Mouse (Mus musculus) limb, embryonic 12.5 days (tissue): ENCODE results near the gene Slc12a4. TPM values are rescaled to one million over a fixed set of nuclear protein-coding genes. Genes with fewer than 3 reads are reported as not detected.

ENCODE experiments used
- ATAC-seq: fragments of 200-750 bp; cut with Nextera tagmentation; 2 replicates; pipeline ENCODE4 v1.8.0; 2017; ENCODE audit warnings: low read depth, moderate TSS enrichment; ENCODE audit not compliant: insufficient number of reproducible peaks, insufficient read depth, low FRiP score, low TSS enrichment
- H3K27ac ChIP-seq: fragments of 300-500 bp; sonication (generic); 2 replicates; pipeline ENCODE4 v1.5.1; 2016; ENCODE audit warnings: mild to moderate bottlenecking, moderate library complexity
- H3K27me3 ChIP-seq: fragments of 300-500 bp; sonication (generic); 2 replicates; pipeline ENCODE4 v1.6.1; 2016; ENCODE audit warnings: mild to moderate bottlenecking, moderate library complexity
- H3K36me3 ChIP-seq: fragments of 300-500 bp; sonication (generic); 2 replicates; pipeline ENCODE4 v1.6.1; 2016; ENCODE audit warnings: mild to moderate bottlenecking, moderate library complexity
- H3K4me1 ChIP-seq: fragments of 300-500 bp; sonication (generic); replicated peaks from 2 replicates; pipeline ENCODE4 v1.6.1; 2016
- H3K4me2 ChIP-seq: fragments of 300-500 bp; sonication (generic); 2 replicates; pipeline ENCODE4 v1.6.1; 2016; ENCODE audit warnings: mild to moderate bottlenecking, moderate library complexity
- H3K4me3 ChIP-seq: fragments of 300-500 bp; sonication (generic); replicated peaks from 2 replicates; pipeline ENCODE4 v1.5.1; 2016; ENCODE audit warnings: mild to moderate bottlenecking
- H3K9ac ChIP-seq: fragments of 300-500 bp; sonication (generic); replicated peaks from 2 replicates; pipeline ENCODE4 v1.6.1; 2016; ENCODE audit warnings: mild to moderate bottlenecking, moderate library complexity
- H3K9me3 ChIP-seq: fragments of 300-500 bp; sonication (generic); 2 replicates; pipeline ENCODE4 v1.6.1; 2016; ENCODE audit warnings: mild to moderate bottlenecking, moderate library complexity
- WGBS: fragments of 180-500 bp; shearing (Covaris S2); methylation state at CpG from one replicate; pipeline ENCODE4 v1.1.7; 2016; 5-methylcytosine and 5-hydroxymethylcytosine counted together
- polyA plus RNA-seq: library from polyadenylated mRNA; unstranded; fragments of >200 nt; fragmentation: Nextera tagmentation; extraction: Ambion mirVana; gene quantifications from 2 replicates; pipeline ENCODE4 v1.2.1, GENCODE M21; 2016

Gene Slc12a4
- polyA plus RNA-seq, 1 experiment from 2014 or later = 35.5 TPM

DNA sequence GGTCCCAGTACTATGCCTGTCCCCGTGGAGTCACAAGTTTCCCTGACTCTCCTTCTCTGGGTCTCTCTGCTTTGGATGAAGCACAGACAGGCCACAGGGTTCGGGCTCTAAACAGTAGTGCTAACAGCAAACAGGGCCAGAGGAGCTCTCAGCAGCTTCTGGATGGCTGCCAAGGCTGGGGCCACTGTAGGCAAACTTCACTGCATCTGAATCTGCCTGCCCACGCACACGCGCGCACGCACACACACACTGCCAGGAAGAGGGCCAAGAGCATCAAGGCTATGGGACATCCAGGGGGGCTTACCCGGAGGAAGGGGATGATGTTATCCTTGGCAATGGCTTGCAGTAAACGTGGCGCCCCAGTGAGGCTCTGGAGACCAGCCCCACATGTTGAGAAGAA lies 16.5 kb downstream of the Slc12a4 start:
- Histone ChIP-seq H3K4me3 (no peak overlapping the region), H3K4me2 (no peak overlapping the region), H3K9me3 (no peaks in the 10 kb centered on the region), H3K9ac (no peak overlapping the region), H3K4me1 (0 out of 2 replicates have a peak, but pooled peaks cover 9% of the 10 kb centered on the region), H3K27ac (no peak overlapping the region), H3K27me3 (no peaks in the 10 kb centered on the region), H3K36me3 (peaks cover 93% of the 10 kb centered on the region)
- ATAC-seq = no peak
- 85% methylated on average over 10 of the region's 10 CpGs for WGBS

DNA sequence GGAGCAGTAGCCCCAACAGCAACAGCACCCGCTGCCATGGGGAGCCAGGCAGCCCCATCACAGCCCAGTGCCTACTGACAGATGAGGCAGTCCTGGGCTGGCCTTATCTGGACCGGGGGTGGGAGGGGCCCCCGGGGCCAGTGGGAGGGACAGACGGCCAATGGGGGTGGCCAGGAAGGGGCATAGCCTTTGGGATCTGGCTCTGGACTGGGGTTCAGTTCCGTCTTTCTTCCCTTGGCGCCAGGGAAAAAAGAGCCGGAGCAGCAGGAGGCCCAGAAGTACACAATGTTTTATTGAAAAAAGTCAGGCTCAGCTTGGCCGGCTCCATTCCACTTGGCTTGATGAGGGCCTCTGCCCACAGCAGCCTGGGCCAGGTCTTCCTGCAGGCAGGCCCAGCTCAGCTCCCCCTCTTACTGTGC lies 22.6 kb downstream of the Slc12a4 start, which contains the start of gene Lcat:
TSS of gene Lcat (minus strand) at position 62 of the 419 bp plus-strand sequence.
- no peaks in the 10 kb centered on the region for H3K9me3 ChIP-seq
- peaks cover 83% of the 10 kb centered on the region for H3K36me3 ChIP-seq
- H3K4me2 ChIP-seq = no peak within 1 kb of the TSS
- no peak within 1 kb of the TSS for H3K9ac ChIP-seq
- no peaks in the 10 kb centered on the region for H3K27me3 ChIP-seq
- ATAC-seq = no peak
- H3K27ac ChIP-seq = no peak within 1 kb of the TSS
- no peak within 1 kb of the TSS for H3K4me3 ChIP-seq
- WGBS = 77% methylated on average over 8 of the region's 8 CpGs
- H3K4me1 ChIP-seq = peaks cover 4% of the 10 kb centered on the region

DNA sequence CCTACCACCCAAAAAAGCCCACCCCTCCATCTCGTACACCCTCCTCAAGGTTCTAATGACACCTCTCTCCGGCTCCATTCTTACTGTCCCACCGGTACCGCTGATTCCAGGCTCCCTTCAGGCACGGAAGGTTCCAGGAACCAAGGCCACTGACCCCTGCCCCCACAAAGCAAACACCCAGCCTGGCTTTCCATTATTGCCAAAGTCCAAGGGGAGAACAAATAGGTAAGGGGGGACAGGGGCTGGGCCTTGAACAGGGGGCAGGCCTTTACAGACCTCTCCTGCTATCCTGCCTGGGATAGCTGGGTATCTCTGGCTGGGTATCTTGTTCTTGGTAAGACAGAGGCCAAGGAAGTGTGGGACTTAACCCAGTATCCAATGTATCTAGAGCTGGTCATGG lies 23.4 kb downstream of the Slc12a4 start:
- peaks cover 75% of the 10 kb centered on the region for H3K36me3 ChIP-seq
- no peaks in the 10 kb centered on the region for H3K9me3 ChIP-seq
- H3K27ac ChIP-seq = no peak overlapping the region
- no peak overlapping the region for H3K4me3 ChIP-seq
- H3K4me1 ChIP-seq = peaks cover 8% of the 10 kb centered on the region
- H3K4me2 ChIP-seq = no peak overlapping the region
- ATAC-seq = no peak
- H3K27me3 ChIP-seq = no peaks in the 10 kb centered on the region
- 93% methylated on average over 5 of the region's 5 CpGs for WGBS
- H3K9ac ChIP-seq = no peak overlapping the region

DNA sequence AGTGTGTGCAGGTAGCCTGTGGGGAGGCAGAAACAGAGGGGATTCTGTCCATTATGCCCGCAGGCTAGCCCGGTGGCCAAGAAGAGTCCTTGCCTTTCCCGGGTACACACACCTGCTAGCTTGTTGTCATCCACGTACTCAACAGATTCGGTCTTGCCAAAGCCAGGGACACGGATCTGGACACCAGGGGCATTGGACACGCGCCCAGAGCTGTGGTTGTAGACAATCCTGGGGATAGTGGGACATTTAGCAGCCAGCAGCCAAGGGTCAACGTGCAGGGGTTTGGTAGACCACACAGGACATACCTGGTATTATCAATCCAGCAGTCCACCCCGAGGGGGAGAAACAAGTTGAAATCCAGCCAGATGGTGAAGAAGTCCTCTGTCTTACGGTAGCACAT lies 23.9 kb downstream of the Slc12a4 start:
- peaks cover 8% of the 10 kb centered on the region for H3K4me1 ChIP-seq
- no peak for ATAC-seq
- WGBS = 94% methylated on average over 11 of the region's 11 CpGs

DNA sequence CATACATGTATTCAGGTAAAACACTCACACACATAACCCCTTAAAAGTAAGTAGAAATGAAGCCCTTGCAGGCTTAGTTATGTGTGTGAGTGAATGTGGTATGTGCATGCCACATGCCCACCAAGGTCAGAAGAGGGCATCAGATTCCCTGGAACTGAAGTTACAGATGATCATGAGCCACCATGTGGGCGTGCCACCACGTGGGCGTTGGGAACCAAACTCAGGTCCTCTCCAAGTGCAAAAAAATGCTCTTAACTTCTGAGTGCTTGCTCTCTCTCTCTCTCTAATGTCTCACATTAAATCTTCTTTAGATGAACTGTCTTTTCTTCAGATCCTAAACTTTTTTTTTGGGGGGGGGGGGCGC lies 27.6 kb downstream of the Slc12a4 start, which contains the start of gene Psmb10:
TSS of gene Psmb10 (minus strand) at position 139 of the 364 bp plus-strand sequence.
- peak within 1 kb of the TSS; percentile 66 for H3K9ac ChIP-seq
- H3K4me3 ChIP-seq = peak within 1 kb of the TSS; percentile 59
- no peaks in the 10 kb centered on the region for H3K27me3 ChIP-seq
- peak within 1 kb of the TSS; percentile 62 for H3K27ac ChIP-seq
- no peak for ATAC-seq
- H3K36me3 ChIP-seq = peaks cover 45% of the 10 kb centered on the region
- WGBS = 32% methylated on average over 4 of the region's 4 CpGs
- peak within 1 kb of the TSS; percentile 93 for H3K4me2 ChIP-seq
- peaks cover 19% of the 10 kb centered on the region for H3K4me1 ChIP-seq
- H3K9me3 ChIP-seq = no peaks in the 10 kb centered on the region

More for the DNA sequence above, 23.9 kb downstream of the Slc12a4 start:
- Histone ChIP-seq H3K27me3 (no peaks in the 10 kb centered on the region), H3K9me3 (no peaks in the 10 kb centered on the region), H3K27ac (no peak overlapping the region), H3K4me3 (no peak overlapping the region), H3K36me3 (peaks cover 70% of the 10 kb centered on the region), H3K4me2 (no peak overlapping the region), H3K9ac (no peak overlapping the region)

DNA sequence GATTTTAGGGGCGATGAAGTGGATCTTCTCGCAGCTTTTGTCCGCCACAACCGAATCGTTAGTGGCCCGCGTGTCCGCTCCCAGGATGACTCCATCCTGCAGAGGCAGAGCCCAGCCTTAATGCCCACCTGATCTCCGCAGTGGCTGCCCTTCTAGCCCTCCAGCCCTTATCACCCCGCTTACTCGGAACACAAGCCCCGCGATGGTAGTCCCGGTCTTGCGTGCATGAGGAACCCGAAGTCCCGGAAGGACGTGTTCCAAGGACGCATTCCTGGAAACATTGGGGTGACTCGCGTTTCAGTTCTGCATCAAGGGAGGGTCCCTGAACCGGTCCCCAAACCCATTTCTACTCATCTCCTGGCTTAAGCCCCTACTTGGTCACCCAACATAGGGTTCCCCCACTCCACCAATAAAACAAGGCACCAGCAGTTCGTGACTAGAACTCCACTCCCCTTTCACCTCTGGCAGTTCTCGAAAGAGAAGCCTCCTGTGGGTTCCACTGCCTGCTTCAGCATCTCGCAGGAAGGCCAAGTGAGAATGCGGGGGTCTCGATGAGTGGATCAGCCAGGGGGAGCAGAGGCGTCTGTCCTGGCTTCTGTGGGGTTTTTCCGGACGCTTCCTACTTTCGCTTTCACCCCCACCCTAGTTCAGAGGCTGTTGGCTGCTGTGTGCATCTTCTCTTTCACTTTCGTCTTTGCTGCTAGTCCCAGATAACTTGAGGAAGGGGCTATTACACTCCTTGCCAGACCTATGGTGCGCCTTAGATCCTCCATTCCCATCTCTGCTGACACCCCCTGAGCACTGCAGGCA lies 28.2 kb downstream of the Slc12a4 start:
- Histone ChIP-seq H3K4me3 (peak overlapping the region; percentile 59), H3K27me3 (no peaks in the 10 kb centered on the region), H3K9ac (peak overlapping the region; percentile 66), H3K4me2 (peak overlapping the region; percentile 93), H3K4me1 (peaks cover 19% of the 10 kb centered on the region), H3K27ac (peak overlapping the region; percentile 62), H3K9me3 (no peaks in the 10 kb centered on the region), H3K36me3 (peaks cover 45% of the 10 kb centered on the region)
- ATAC-seq = no peak
- 2% methylated on average over 33 of the region's 33 CpGs for WGBS

DNA sequence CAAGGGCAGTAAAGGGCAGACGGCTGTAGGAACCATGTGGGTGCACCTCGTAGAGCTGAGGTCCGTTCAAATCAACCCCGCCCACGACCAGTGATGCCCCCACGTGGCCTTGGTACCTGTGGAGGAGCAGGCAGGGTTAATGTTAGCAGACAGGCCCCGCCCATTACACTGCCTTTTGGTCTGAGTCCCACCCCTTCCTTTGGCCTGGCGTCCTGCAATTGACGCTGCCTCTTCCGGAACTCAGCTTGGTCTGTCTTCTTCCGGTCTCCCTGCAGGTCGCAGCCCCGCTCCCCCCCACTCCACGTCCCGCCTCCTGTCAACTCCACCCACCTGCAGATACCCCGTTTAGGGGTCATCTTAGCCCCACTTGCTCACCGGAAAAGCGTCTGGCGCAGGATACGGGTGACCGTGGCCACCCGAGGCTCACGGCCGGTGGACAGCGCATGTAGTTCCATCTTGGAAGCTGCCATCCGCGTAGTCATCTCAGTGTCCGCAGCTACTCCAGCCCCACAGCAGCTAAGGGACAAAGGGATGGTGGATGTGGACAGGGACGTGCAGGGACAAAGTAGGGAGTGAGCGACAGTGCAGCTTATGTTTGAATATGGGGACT lies 28.9 kb downstream of the Slc12a4 start:
- H3K9me3 ChIP-seq = no peaks in the 10 kb centered on the region
- H3K4me2 ChIP-seq = peak overlapping the region; percentile 93
- no peaks in the 10 kb centered on the region for H3K27me3 ChIP-seq
- peak overlapping the region; percentile 66 for H3K9ac ChIP-seq
- peaks cover 45% of the 10 kb centered on the region for H3K36me3 ChIP-seq
- H3K4me3 ChIP-seq = peak overlapping the region; percentile 59
- H3K27ac ChIP-seq = peak overlapping the region; percentile 72
- peaks cover 19% of the 10 kb centered on the region for H3K4me1 ChIP-seq
- peak; percentile 84 for ATAC-seq
- under 1% methylated on average over 30 of the region's 30 CpGs for WGBS

DNA sequence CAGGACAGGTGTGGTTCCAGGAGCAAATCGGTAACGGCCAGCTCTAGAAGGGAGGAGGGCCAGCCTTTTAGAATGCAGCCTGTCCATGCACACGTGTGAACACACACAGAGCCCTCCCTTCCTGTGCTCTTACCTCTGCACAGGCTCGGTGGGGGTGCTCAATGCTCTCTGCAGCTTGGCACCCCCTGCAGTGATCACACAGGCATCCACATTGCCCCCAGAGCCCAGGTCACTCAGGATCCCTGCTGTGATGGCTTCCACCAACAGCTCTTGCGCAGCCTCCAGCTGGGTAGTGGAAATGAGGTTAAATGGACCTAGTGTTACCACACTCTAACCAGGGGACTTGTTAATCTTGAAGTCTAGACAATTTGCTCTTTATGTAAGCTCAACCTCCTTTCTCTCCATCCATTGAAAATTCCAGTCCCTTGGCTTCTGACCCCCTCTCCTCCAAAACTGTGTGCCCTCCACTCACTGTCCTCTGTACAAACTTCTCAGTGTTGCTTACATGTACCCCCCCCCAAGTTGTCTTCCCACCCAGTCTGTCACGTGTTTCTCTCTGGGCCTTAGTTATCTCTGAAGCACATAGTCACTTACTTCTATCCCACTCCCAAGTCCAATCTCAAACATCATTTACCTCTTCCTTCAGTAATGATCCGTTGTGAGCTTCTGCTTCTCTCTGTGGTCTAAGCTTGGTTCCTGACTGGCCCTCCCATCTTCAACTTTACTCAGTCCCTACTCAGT lies 29.9 kb downstream of the Slc12a4 start:
- peak overlapping the region; percentile 72 for H3K27ac ChIP-seq
- H3K9ac ChIP-seq = peak overlapping the region; percentile 66
- H3K27me3 ChIP-seq = no peaks in the 10 kb centered on the region
- no peaks in the 10 kb centered on the region for H3K9me3 ChIP-seq
- H3K4me3 ChIP-seq = peak overlapping the region; percentile 59
- WGBS = 23% methylated on average over 7 of the region's 7 CpGs
- ATAC-seq = no peak
- peaks cover 45% of the 10 kb centered on the region for H3K36me3 ChIP-seq
- H3K4me2 ChIP-seq = peak overlapping the region; percentile 93
- H3K4me1 ChIP-seq = peaks cover 19% of the 10 kb centered on the region

DNA sequence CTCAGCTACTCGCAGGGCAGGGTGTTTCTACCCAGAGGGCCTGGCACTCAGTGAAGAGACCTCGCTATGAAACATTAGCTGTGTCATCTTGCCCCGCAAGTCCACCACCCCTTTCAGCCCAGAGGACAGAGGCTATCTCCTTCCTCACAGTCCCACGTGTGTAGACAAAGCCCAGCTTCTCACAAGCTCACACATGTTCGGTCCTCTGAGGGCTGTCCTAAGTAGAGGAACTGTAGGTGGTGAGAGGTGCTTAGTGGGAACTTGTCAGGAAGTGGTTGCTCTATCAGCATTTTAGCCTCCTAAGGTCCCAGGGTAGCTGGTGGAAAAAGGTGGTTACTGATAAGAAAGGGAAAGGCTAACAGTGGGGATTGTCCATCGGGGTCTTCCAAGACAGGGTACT lies 30.8 kb downstream of the Slc12a4 start:
- Histone ChIP-seq H3K4me3 (no peak overlapping the region), H3K27ac (no peak overlapping the region)
- 83% methylated on average over 6 of the region's 6 CpGs for WGBS

DNA sequence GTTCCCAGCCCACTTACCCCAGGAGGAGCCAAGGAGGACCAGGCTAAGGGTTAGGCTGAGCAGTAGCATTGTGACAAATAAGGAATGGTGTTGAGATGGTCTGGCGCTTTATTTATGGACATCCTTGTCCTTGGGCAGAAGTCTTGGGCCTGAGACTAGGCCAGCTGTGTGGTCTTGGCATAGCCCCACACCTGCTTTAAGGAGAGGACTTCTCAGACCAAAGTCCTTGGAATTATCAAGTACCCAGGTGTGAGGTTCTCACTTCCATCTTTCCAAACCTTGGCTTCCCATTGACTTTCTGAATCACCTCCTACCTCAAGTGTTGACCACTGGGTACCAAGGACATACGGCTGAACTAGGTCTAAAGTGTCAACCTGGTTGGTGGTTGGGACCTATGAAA lies 32.1 kb downstream of the Slc12a4 start, which contains the start of gene Ctrl:
TSS of gene Ctrl (minus strand) at position 101 of the 400 bp plus-strand sequence.
- no peak within 1 kb of the TSS for H3K4me2 ChIP-seq
- H3K9me3 ChIP-seq = no peaks in the 10 kb centered on the region
- peaks cover 19% of the 10 kb centered on the region for H3K4me1 ChIP-seq
- no peak within 1 kb of the TSS for H3K9ac ChIP-seq
- no peaks in the 10 kb centered on the region for H3K27me3 ChIP-seq
- peaks cover 51% of the 10 kb centered on the region for H3K36me3 ChIP-seq
- H3K4me3 ChIP-seq = no peak within 1 kb of the TSS
- ATAC-seq = no peak
- WGBS = 96% methylated on average over 2 of the region's 2 CpGs
- no peak within 1 kb of the TSS for H3K27ac ChIP-seq

More for the DNA sequence above, 30.8 kb downstream of the Slc12a4 start:
- no peaks in the 10 kb centered on the region for H3K27me3 ChIP-seq
- H3K4me1 ChIP-seq = peaks cover 19% of the 10 kb centered on the region
- no peaks in the 10 kb centered on the region for H3K9me3 ChIP-seq
- peaks cover 46% of the 10 kb centered on the region for H3K36me3 ChIP-seq
- no peak for ATAC-seq
- H3K9ac ChIP-seq = no peak overlapping the region
- H3K4me2 ChIP-seq = no peak overlapping the region; the same call in 1 of the 2 replicates

DNA sequence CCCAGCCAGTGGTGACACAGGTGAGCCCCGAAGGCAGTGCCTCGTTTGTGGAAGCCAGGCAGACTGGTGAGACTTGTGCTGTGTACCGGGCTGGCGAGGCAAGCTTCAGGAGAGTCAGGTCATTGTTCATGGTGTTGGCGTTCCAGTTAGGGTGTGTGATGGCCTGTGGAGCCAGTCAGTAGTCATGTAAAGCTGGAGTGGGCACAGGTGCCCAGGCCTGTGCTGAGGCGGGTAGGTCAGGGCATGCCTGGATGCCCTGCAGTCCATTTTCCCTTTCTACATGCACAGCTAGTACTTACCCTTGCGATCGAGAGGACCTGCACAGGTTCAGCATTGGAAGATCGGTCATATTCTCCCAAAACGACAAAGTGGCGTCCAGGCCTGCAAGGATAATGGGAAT lies 33.4 kb downstream of the Slc12a4 start:
- Histone ChIP-seq H3K4me2 (no peak overlapping the region), H3K27me3 (no peaks in the 10 kb centered on the region), H3K4me3 (no peak overlapping the region), H3K4me1 (peaks cover 11% of the 10 kb centered on the region), H3K27ac (no peak overlapping the region), H3K36me3 (peaks cover 63% of the 10 kb centered on the region), H3K9ac (no peak overlapping the region), H3K9me3 (no peaks in the 10 kb centered on the region)
- ATAC-seq = no peak
- WGBS = 91% methylated on average over 11 of the region's 11 CpGs
